Mouse (Mus musculus) brain, embryonic 14.5 days (tissue): ENCODE measurements around the gene Eif3d.

Experiments
- CTCF ChIP-seq: fragments of 200-500 bp; IDR thresholded peaks from 2 replicates; pipeline ENCODE4 v1.5.1; 2012; ENCODE audit warnings: inconsistent platforms, mild to moderate bottlenecking, moderate library complexity, borderline replicate concordance; ENCODE audit not compliant: insufficient read depth, insufficient read length; ENCODE audit errors: extremely low read depth
- POLR2A ChIP-seq: fragments of 200-500 bp; IDR thresholded peaks from 2 replicates; pipeline ENCODE4 v1.6.1; 2012; ENCODE audit warnings: mild to moderate bottlenecking, inconsistent platforms, borderline replicate concordance; ENCODE audit not compliant: poor library complexity, insufficient read depth, insufficient read length, severe bottlenecking; ENCODE audit errors: extremely low read depth

GRCm38 (mm10) chr15:77923267-77924035, 47.2 kb downstream of the Eif3d start:
- TF ChIP-seq CTCF (no peak), POLR2A (no peak)
